Mouse (Mus musculus) embryonic facial prominence, embryonic 11.5 days (tissue): ENCODE results near the gene Rps15a. TPM values are rescaled to one million over a fixed set of nuclear protein-coding genes. Genes with fewer than 3 reads are reported as not detected.
A peak's percentile ranks its signal among the peaks of the same experiment; 100 is the strongest.

Experiments
- ATAC-seq: fragments of 200-750 bp; cut with Nextera tagmentation; replicated peaks from 2 replicates; pipeline ENCODE4 v1.8.0; 2017; ENCODE audit warnings: low read depth; ENCODE audit not compliant: insufficient number of reproducible peaks, low FRiP score, low TSS enrichment
- DNase-seq: peaks from one replicate; pipeline ENCODE4 v3.0.0-alpha.2; 2015; ENCODE audit warnings: low spot score
- H3K27ac ChIP-seq: fragments of 300-500 bp; sonication (generic); replicated peaks from 2 replicates; pipeline ENCODE4 v1.5.1; 2014; ENCODE audit warnings: mild to moderate bottlenecking, low read depth, low read length, control low read depth
- H3K27me3 ChIP-seq: fragments of 300-500 bp; sonication (generic); 2 replicates; pipeline ENCODE4 v1.6.1; 2014; ENCODE audit warnings: mild to moderate bottlenecking, low read length, moderate library complexity, mixed read lengths; ENCODE audit not compliant: control insufficient read depth, insufficient read depth
- H3K36me3 ChIP-seq: fragments of 300-500 bp; sonication (generic); replicated peaks from 2 replicates; pipeline ENCODE4 v1.6.1; 2014; ENCODE audit warnings: low read depth, mild to moderate bottlenecking, low read length, moderate library complexity, mixed read lengths; ENCODE audit not compliant: control insufficient read depth, insufficient read depth
- H3K4me1 ChIP-seq: fragments of 300-500 bp; sonication (generic); 2 replicates; pipeline ENCODE4 v1.6.1; 2014; ENCODE audit warnings: low read length, mixed read lengths; ENCODE audit not compliant: control insufficient read depth, insufficient read depth
- H3K4me2 ChIP-seq: fragments of 300-500 bp; sonication (generic); 2 replicates; pipeline ENCODE4 v1.6.1; 2014; ENCODE audit warnings: low read depth, mild to moderate bottlenecking, control low read depth, low read length, moderate library complexity
- H3K4me3 ChIP-seq: fragments of 300-500 bp; sonication (generic); 2 replicates; pipeline ENCODE4 v1.5.1; 2014; ENCODE audit warnings: low read depth, low read length, control low read depth
- H3K9ac ChIP-seq: fragments of 300-500 bp; sonication (generic); replicated peaks from 2 replicates; pipeline ENCODE4 v1.6.1; 2014; ENCODE audit warnings: mild to moderate bottlenecking, control low read depth, low read length
- H3K9me3 ChIP-seq: fragments of 300-500 bp; sonication (generic); replicated peaks from 2 replicates; pipeline ENCODE4 v1.6.1; 2016; ENCODE audit warnings: mild to moderate bottlenecking, low read length, inconsistent platforms, mixed read lengths; ENCODE audit not compliant: control insufficient read depth
- WGBS: fragments of 180-500 bp; shearing (Covaris S2); extraction: QIAGEN DNeasy Blood & Tissue Kit; methylation state at CpG from one replicate; pipeline ENCODE4 v1.1.7; 2014; 5-methylcytosine and 5-hydroxymethylcytosine counted together
- polyA plus RNA-seq: library from polyadenylated mRNA; unstranded; fragments of >200 nt; fragmentation: Nextera tagmentation; extraction: Ambion mirVana; gene quantifications from 2 replicates; pipeline ENCODE4 v1.2.1, GENCODE M21; 2014

The Rps15a gene
- polyA plus RNA-seq, result 746 and 753 TPM in 2 replicates

GRCm38 (mm10) chr7:118115877-118116568 lies at the start of gene Rps15a:
Rps15a (minus strand) TSS chr7:118116188.
- under 1% methylated on average over 40 of the region's 40 CpGs for WGBS
- no peaks in the 10 kb centered on the region for H3K27me3 ChIP-seq
- no peaks in the 10 kb centered on the region for H3K9me3 ChIP-seq
- peak; percentile 97 for DNase-seq
- H3K9ac ChIP-seq, result peak within 1 kb of the TSS; percentile 97
- peak within 1 kb of the TSS; percentile 89 for H3K4me3 ChIP-seq
- ATAC-seq, result peak; percentile 76
- no peaks in the 10 kb centered on the region for H3K4me1 ChIP-seq
- H3K27ac ChIP-seq, result peak within 1 kb of the TSS; percentile 72
- peak within 1 kb of the TSS; percentile 62 for H3K4me2 ChIP-seq
- peaks cover 11% of the 10 kb centered on the region for H3K36me3 ChIP-seq

GRCm38 (mm10) chr7:118163006-118163405 lies 47.0 kb upstream of the Rps15a start:
- no peak overlapping the region for H3K4me2 ChIP-seq
- ATAC-seq, result no peak
- 95% methylated on average over 8 of the region's 8 CpGs for WGBS

GRCm38 (mm10) chr7:118160121-118160520 lies 44.1 kb upstream of the Rps15a start:
- Histone ChIP-seq H3K36me3 (peaks cover 3% of the 10 kb centered on the region; the same call in 1 of the 2 replicates), H3K4me2 (no peak overlapping the region), H3K4me3 (no peak overlapping the region), H3K9ac (no peak overlapping the region), H3K4me1 (no peaks in the 10 kb centered on the region), H3K9me3 (no peaks in the 10 kb centered on the region), H3K27me3 (no peaks in the 10 kb centered on the region), H3K27ac (no peak overlapping the region)
- DNase-seq (no peak), ATAC-seq (no peak)
- 96% methylated on average over 3 of the region's 3 CpGs for WGBS

More at GRCm38 (mm10) chr7:118163006-118163405, 47.0 kb upstream of the Rps15a start:
- Histone ChIP-seq H3K27ac (no peak overlapping the region), H3K4me1 (no peaks in the 10 kb centered on the region), H3K9me3 (no peaks in the 10 kb centered on the region), H3K4me3 (no peak overlapping the region), H3K36me3 (peaks cover 3% of the 10 kb centered on the region; the same call in 1 of the 2 replicates), H3K27me3 (no peaks in the 10 kb centered on the region), H3K9ac (no peak overlapping the region)
- DNase-seq, result no peak

- Histone ChIP-seq H3K9me3 (no peaks in the 10 kb centered on the region), H3K4me3 (no peak overlapping the region), H3K27me3 (no peaks in the 10 kb centered on the region), H3K36me3 (peaks cover 19% of the 10 kb centered on the region), H3K27ac (no peak overlapping the region), H3K4me1 (no peaks in the 10 kb centered on the region), H3K4me2 (no peak overlapping the region), H3K9ac (no peak overlapping the region)
- DNase-seq (no peak), ATAC-seq (no peak)
- 96% methylated on average over 7 of the region's 7 CpGs for WGBS
Observed at GRCm38 (mm10) chr7:118156461-118156860, 40.5 kb upstream of the Rps15a start.

- Histone ChIP-seq H3K4me2 (no peak overlapping the region), H3K4me1 (no peaks in the 10 kb centered on the region), H3K9me3 (no peaks in the 10 kb centered on the region), H3K4me3 (no peak overlapping the region), H3K27ac (no peak overlapping the region), H3K9ac (no peak overlapping the region), H3K27me3 (no peaks in the 10 kb centered on the region), H3K36me3 (peaks cover 19% of the 10 kb centered on the region)
- 92% methylated on average over 6 of the region's 6 CpGs for WGBS
- ATAC-seq (no peak), DNase-seq (no peak)
Observed at GRCm38 (mm10) chr7:118154150-118154549, 38.2 kb upstream of the Rps15a start.

- Histone ChIP-seq H3K4me3 (no peak overlapping the region), H3K36me3 (peaks cover 3% of the 10 kb centered on the region), H3K4me1 (no peaks in the 10 kb centered on the region), H3K27me3 (no peaks in the 10 kb centered on the region), H3K9ac (no peak overlapping the region), H3K9me3 (no peaks in the 10 kb centered on the region), H3K27ac (no peak overlapping the region), H3K4me2 (no peak overlapping the region)
- DNase-seq (no peak), ATAC-seq (no peak)
- 77% methylated on average over 3 of the region's 3 CpGs for WGBS
Observed at GRCm38 (mm10) chr7:118143602-118144001, 27.6 kb upstream of the Rps15a start.

- WGBS, result 86% methylated on average over 4 of the region's 4 CpGs
- H3K36me3 ChIP-seq, result peaks cover under 1% of the 10 kb centered on the region
Observed at GRCm38 (mm10) chr7:118143123-118143522, 27.1 kb upstream of the Rps15a start.

GRCm38 (mm10) chr7:118141271-118141670 lies 25.3 kb upstream of the Rps15a start:
- Histone ChIP-seq H3K4me1 (no peaks in the 10 kb centered on the region), H3K27ac (no peak overlapping the region), H3K27me3 (no peaks in the 10 kb centered on the region), H3K9me3 (no peaks in the 10 kb centered on the region), H3K9ac (no peak overlapping the region), H3K4me3 (no peak overlapping the region), H3K36me3 (no peaks in the 10 kb centered on the region; the same call in none of the 2 replicates), H3K4me2 (no peak overlapping the region)
- DNase-seq (no peak), ATAC-seq (no peak)
- WGBS, result 92% methylated on average over 7 of the region's 7 CpGs

More at GRCm38 (mm10) chr7:118143123-118143522, 27.1 kb upstream of the Rps15a start:
- no peak overlapping the region for H3K27ac ChIP-seq
- H3K9ac ChIP-seq, result no peak overlapping the region
- no peaks in the 10 kb centered on the region for H3K4me1 ChIP-seq
- no peak for ATAC-seq
- no peaks in the 10 kb centered on the region for H3K9me3 ChIP-seq
- no peak for DNase-seq
- no peak overlapping the region for H3K4me3 ChIP-seq
- no peaks in the 10 kb centered on the region for H3K27me3 ChIP-seq
- H3K4me2 ChIP-seq, result no peak overlapping the region
